Mouse (Mus musculus) kidney, postnatal 0 days (tissue): ENCODE results near the gene Gm20388. TPM values are rescaled to one million over a fixed set of nuclear protein-coding genes. Genes with fewer than 3 reads are reported as not detected.

ENCODE experiments used
- ATAC-seq: fragments of 200-750 bp; cut with Nextera tagmentation; replicated peaks from 2 replicates; pipeline ENCODE4 v1.8.0; 2017; ENCODE audit warnings: low read depth, moderate number of reproducible peaks, moderate TSS enrichment, moderate library complexity; ENCODE audit not compliant: low FRiP score
- DNase-seq: peaks from one replicate; pipeline ENCODE4 v3.0.0-alpha.2; 2016; ENCODE audit warnings: low spot score
- H3K27ac ChIP-seq: fragments of 300-500 bp; sonication (generic); 2 replicates; pipeline ENCODE4 v1.5.1; 2014; ENCODE audit warnings: mild to moderate bottlenecking
- H3K27me3 ChIP-seq: fragments of 300-500 bp; sonication (generic); 2 replicates; pipeline ENCODE4 v1.6.1; 2014; ENCODE audit warnings: low read length, mixed read lengths; ENCODE audit not compliant: insufficient read depth
- H3K36me3 ChIP-seq: fragments of 300-500 bp; sonication (generic); 2 replicates; pipeline ENCODE4 v1.6.1; 2014; ENCODE audit warnings: low read length, mixed read lengths; ENCODE audit not compliant: insufficient read depth
- H3K4me1 ChIP-seq: fragments of 300-500 bp; sonication (generic); replicated peaks from 2 replicates; pipeline ENCODE4 v1.6.1; 2014; ENCODE audit warnings: antibody characterized with exemption, low read length, mixed read lengths; ENCODE audit not compliant: insufficient read depth
- H3K4me2 ChIP-seq: fragments of 300-500 bp; sonication (generic); 2 replicates; pipeline ENCODE4 v1.6.1; 2014; ENCODE audit warnings: mild to moderate bottlenecking, low read length, moderate library complexity, mixed read lengths
- H3K4me3 ChIP-seq: fragments of 300-500 bp; sonication (generic); replicated peaks from 2 replicates; pipeline ENCODE4 v1.5.1; 2014; ENCODE audit warnings: low read depth, low read length
- H3K9ac ChIP-seq: fragments of 300-500 bp; sonication (generic); 2 replicates; pipeline ENCODE4 v1.6.1; 2014; ENCODE audit warnings: low read depth, low read length
- H3K9me3 ChIP-seq: fragments of 300-500 bp; sonication (generic); replicated peaks from 2 replicates; pipeline ENCODE4 v1.6.1; 2016; ENCODE audit warnings: low read length, inconsistent platforms, mixed read lengths
- CTCF ChIP-seq: IDR thresholded peaks from 2 replicates; pipeline ENCODE4 v1.5.1; 2016; ENCODE audit warnings: antibody characterized with exemption, low read depth, mild to moderate bottlenecking, moderate library complexity
- WGBS: fragments of 180-500 bp; shearing (Covaris S2); extraction: QIAGEN DNeasy Blood & Tissue Kit; methylation state at CpG from one replicate; pipeline ENCODE4 v1.1.7; 2014; 5-methylcytosine and 5-hydroxymethylcytosine counted together
- polyA plus RNA-seq: library from polyadenylated mRNA; unstranded; fragments of >200 nt; fragmentation: Nextera tagmentation; extraction: Ambion mirVana; gene quantifications from 2 replicates; pipeline ENCODE4 v1.2.1, GENCODE M21; 2015

Gm20388 gene
- polyA plus RNA-seq, 1 experiment from 2014 or later: not detected

GRCm38 (mm10) chr8:120208113-120208512, 297.5 kb downstream of the Gm20388 start:
- Histone ChIP-seq H3K9me3 (no peaks in the 10 kb centered on the region), H3K4me2 (no peak overlapping the region), H3K4me1 (peaks cover 15% of the 10 kb centered on the region), H3K4me3 (no peak overlapping the region), H3K27ac (no peak overlapping the region), H3K9ac (no peak overlapping the region), H3K27me3 (no peaks in the 10 kb centered on the region), H3K36me3 (no peaks in the 10 kb centered on the region)
- ATAC-seq (no peak), DNase-seq (no peak)
- WGBS: 29% methylated on average over 11 of the region's 11 CpGs
- no peak for TF ChIP-seq CTCF

- no peak for ATAC-seq
- WGBS: 9% methylated on average over 4 of the region's 4 CpGs
- Histone ChIP-seq H3K9me3 (no peaks in the 10 kb centered on the region), H3K4me1 (peaks cover 11% of the 10 kb centered on the region), H3K36me3 (no peaks in the 10 kb centered on the region), H3K27ac (no peak overlapping the region), H3K4me3 (no peak overlapping the region), H3K4me2 (no peak overlapping the region), H3K9ac (0 out of 2 replicates have a peak overlapping the region, but pooled peaks have one; percentile 18), H3K27me3 (no peaks in the 10 kb centered on the region)
- TF ChIP-seq CTCF: peak; percentile 59
- DNase-seq: peak; percentile 61
Observed at GRCm38 (mm10) chr8:120211345-120211744, 300.7 kb downstream of the Gm20388 start.

GRCm38 (mm10) chr8:120212596-120212995, 302.0 kb downstream of the Gm20388 start:
- Histone ChIP-seq H3K9me3 (no peaks in the 10 kb centered on the region), H3K27me3 (no peaks in the 10 kb centered on the region), H3K27ac (no peak overlapping the region), H3K9ac (no peak overlapping the region), H3K4me3 (no peak overlapping the region), H3K36me3 (no peaks in the 10 kb centered on the region), H3K4me1 (peaks cover 22% of the 10 kb centered on the region), H3K4me2 (no peak overlapping the region)
- no peak for TF ChIP-seq CTCF
- 91% methylated on average over 7 of the region's 7 CpGs for WGBS
- DNase-seq: no peak
- no peak for ATAC-seq

- 96% methylated on average over 3 of the region's 3 CpGs for WGBS
- no peak for TF ChIP-seq CTCF
Observed at GRCm38 (mm10) chr8:120213229-120213628, 302.6 kb downstream of the Gm20388 start.

GRCm38 (mm10) chr8:120213939-120214338, 303.3 kb downstream of the Gm20388 start:
- H3K4me2 ChIP-seq: no peak overlapping the region
- TF ChIP-seq CTCF: no peak
- no peak for DNase-seq
- H3K9ac ChIP-seq: no peak overlapping the region
- ATAC-seq: no peak
- no peaks in the 10 kb centered on the region for H3K36me3 ChIP-seq
- H3K4me1 ChIP-seq: peaks cover 26% of the 10 kb centered on the region
- WGBS: 81% methylated on average over 5 of the region's 5 CpGs
- H3K27ac ChIP-seq: no peak overlapping the region
- no peak overlapping the region for H3K4me3 ChIP-seq
- no peaks in the 10 kb centered on the region for H3K9me3 ChIP-seq
- no peaks in the 10 kb centered on the region for H3K27me3 ChIP-seq

More at GRCm38 (mm10) chr8:120213229-120213628, 302.6 kb downstream of the Gm20388 start:
- H3K36me3 ChIP-seq: no peaks in the 10 kb centered on the region
- no peak overlapping the region for H3K4me2 ChIP-seq
- H3K4me1 ChIP-seq: peaks cover 26% of the 10 kb centered on the region
- DNase-seq: no peak
- ATAC-seq: no peak
- H3K4me3 ChIP-seq: no peak overlapping the region
- no peak overlapping the region for H3K27ac ChIP-seq
- no peaks in the 10 kb centered on the region for H3K27me3 ChIP-seq
- no peaks in the 10 kb centered on the region for H3K9me3 ChIP-seq
- no peak overlapping the region for H3K9ac ChIP-seq

GRCm38 (mm10) chr8:120215416-120216141, 304.9 kb downstream of the Gm20388 start:
- peak; percentile 41 for ATAC-seq
- Histone ChIP-seq H3K4me3 (no peak overlapping the region), H3K4me2 (no peak overlapping the region), H3K9me3 (no peaks in the 10 kb centered on the region), H3K27ac (0 out of 2 replicates have a peak overlapping the region, but pooled peaks have one; percentile 10), H3K36me3 (no peaks in the 10 kb centered on the region), H3K4me1 (peaks cover 26% of the 10 kb centered on the region), H3K9ac (no peak overlapping the region), H3K27me3 (no peaks in the 10 kb centered on the region)
- TF ChIP-seq CTCF: no peak
- 32% methylated on average over 7 of the region's 7 CpGs for WGBS
- DNase-seq: peak; percentile 84
